29 mouse cellular contexts compared by ENCODE assay signal in the genomic region with DNA sequence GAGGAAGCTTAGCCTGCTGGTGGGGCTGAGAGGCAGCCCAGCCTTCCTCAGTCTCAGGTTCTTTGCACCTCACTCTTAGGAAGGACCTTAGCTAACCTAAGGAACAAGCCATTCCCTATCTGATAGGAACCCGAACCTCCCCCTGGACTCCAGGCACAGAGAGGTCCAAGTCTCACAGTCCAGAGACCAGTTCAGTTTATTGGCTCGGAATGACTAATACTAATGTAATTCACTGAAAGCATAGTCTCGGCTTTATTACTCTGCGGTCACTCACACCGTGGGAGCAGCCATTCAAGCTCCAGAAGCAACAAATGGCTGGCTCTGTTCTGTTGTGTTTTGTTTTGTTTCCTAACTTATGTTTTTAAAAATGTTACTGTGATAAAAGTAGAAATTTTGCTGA.
DNase-seq lines count a peak whose midpoint lies in the region; ATAC-seq and TF ChIP-seq lines count a peak whose summit lies in the region.
"Had no signal": no experiment of that assay in that cellular context is flagged by ENCODE, and none has a peak within 500 bp of the region (broad histone marks: within the 10 kb centered on the region; RNA-seq: fewer than 3 reads in every experiment).

No protein-coding gene starts in this region.

- DNase-seq in heart, embryonic 10.5 days (ENCODE audit: low spot score) = peak; percentile 27
- no peak for DNase-seq in limb, embryonic 10.5 days (ENCODE audit: low spot score)
- DNase-seq in Patski (ENCODE audit: low read depth, low spot score) = peak; percentile 13
- DNase-seq in large intestine, adult 2 months (ENCODE audit: low read depth, low spot score) = peak; percentile 24
- no peak for DNase-seq in spleen, postnatal 36 days (ENCODE audit: low spot score in 2 of 2)
- DNase-seq: adrenal gland, postnatal 14 days; cerebellum, adult 11 months; cerebellum, adult 9-10 months; heart, adult 2 months; heart, postnatal 36 days; kidney, adult 11 months; kidney, postnatal 25 days; thymus, adult 18-20 months; thymus, postnatal 25 days had no signal

- in situ Hi-C loops in Patski (cut with MboI; ENCODE audit: low pct_unique_long_range_greater_than_20kb) = no loop called here

- CTCF ChIA-PET in Patski (lab: Charles Lee) = interaction anchor here (0.7 to 1.0 kb wide), 2 partner anchors 9 to 85 kb away, joined by 3 to 4 read pairs; no protein-coding TSS in a partner anchor

- no peak overlapping the region for H3K27ac ChIP-seq in heart, embryonic 10.5 days
- no peak overlapping the region for H3K27ac ChIP-seq in heart, embryonic 11.5 days (ENCODE audit: low read depth, low read length)
- peak overlapping the region; percentile 41; the same call in 1 of the 2 replicates for H3K27ac ChIP-seq in limb, embryonic 12.5 days
- H3K27ac ChIP-seq in limb, embryonic 10.5 days = no peak overlapping the region
- no peak overlapping the region for H3K27ac ChIP-seq in forebrain, embryonic 13.5 days
- H3K27ac ChIP-seq: embryonic facial prominence, embryonic 13.5 days; forebrain, embryonic 12.5 days; heart, adult 2 months; hindbrain, embryonic 12.5 days; hindbrain, postnatal 0 days; layer of hippocampus, adult 2 months; left cerebral cortex, adult 2 months; limb, embryonic 15.5 days; lung, embryonic 15.5 days; midbrain, embryonic 10.5 days; midbrain, embryonic 15.5 days had no signal

- no peak overlapping the region for H3K9ac ChIP-seq in heart, embryonic 11.5 days (ENCODE audit: low read depth, low read length)
- no peak overlapping the region for H3K9ac ChIP-seq in limb, embryonic 12.5 days (replicated peaks)
- H3K9ac ChIP-seq in forebrain, embryonic 13.5 days = no peak overlapping the region
- H3K9ac ChIP-seq: embryonic facial prominence, embryonic 13.5 days; forebrain, embryonic 12.5 days; hindbrain, embryonic 12.5 days; limb, embryonic 15.5 days; lung, embryonic 15.5 days; midbrain, embryonic 15.5 days had no signal

- ATAC-seq in heart, embryonic 11.5 days (replicated peaks; ENCODE audit: insufficient number of reproducible peaks, low FRiP score, low TSS enrichment) = no peak
- ATAC-seq in limb, embryonic 12.5 days (ENCODE audit: insufficient number of reproducible peaks, insufficient read depth, low FRiP score, low TSS enrichment, low read depth) = no peak
- peak; percentile 80 for ATAC-seq in Patski
- ATAC-seq in forebrain, embryonic 13.5 days = no peak
- ATAC-seq: hindbrain, postnatal 0 days; midbrain, embryonic 15.5 days had no signal

- H3K4me1 ChIP-seq in heart, embryonic 10.5 days = no peaks in the 10 kb centered on the region
- no peaks in the 10 kb centered on the region for H3K4me1 ChIP-seq in heart, embryonic 11.5 days (ENCODE audit: control insufficient read depth, insufficient read depth, low read length)
- H3K4me1 ChIP-seq in limb, embryonic 12.5 days (replicated peaks) = peaks cover 22% of the 10 kb centered on the region
- peaks cover 12% of the 10 kb centered on the region; the same call in 1 of the 2 replicates for H3K4me1 ChIP-seq in limb, embryonic 10.5 days
- H3K4me1 ChIP-seq in forebrain, embryonic 13.5 days = no peaks in the 10 kb centered on the region
- H3K4me1 ChIP-seq: embryonic facial prominence, embryonic 13.5 days; forebrain, embryonic 12.5 days; hindbrain, embryonic 12.5 days; midbrain, embryonic 10.5 days; midbrain, embryonic 15.5 days had no signal

- no peak for TF ChIP-seq CTCF in Patski (IDR thresholded peaks at IDR 0.05)

- H3K4me2 ChIP-seq in heart, embryonic 11.5 days = no peak overlapping the region
- no peak overlapping the region for H3K4me2 ChIP-seq in limb, embryonic 12.5 days
- H3K4me2 ChIP-seq in forebrain, embryonic 13.5 days = no peak overlapping the region
- H3K4me2 ChIP-seq: embryonic facial prominence, embryonic 13.5 days; forebrain, embryonic 12.5 days; hindbrain, embryonic 12.5 days; limb, embryonic 15.5 days; lung, embryonic 15.5 days; midbrain, embryonic 15.5 days had no signal

- H3K4me3 ChIP-seq in heart, embryonic 10.5 days = no peak overlapping the region
- no peak overlapping the region for H3K4me3 ChIP-seq in heart, embryonic 11.5 days (ENCODE audit: low read depth, low read length)
- no peak overlapping the region for H3K4me3 ChIP-seq in limb, embryonic 12.5 days (replicated peaks)
- H3K4me3 ChIP-seq in limb, embryonic 10.5 days = no peak overlapping the region
- H3K4me3 ChIP-seq in forebrain, embryonic 13.5 days = no peak overlapping the region
- H3K4me3 ChIP-seq: embryonic facial prominence, embryonic 13.5 days; erythroblast, embryonic 14.5 days; forebrain, embryonic 12.5 days; heart, adult 2 months; hindbrain, embryonic 12.5 days; layer of hippocampus, adult 2 months; left cerebral cortex, adult 2 months; limb, embryonic 15.5 days; lung, embryonic 15.5 days; midbrain, embryonic 10.5 days; midbrain, embryonic 15.5 days had no signal

- no peaks in the 10 kb centered on the region for H3K27me3 ChIP-seq in heart, embryonic 10.5 days (ENCODE audit: insufficient read depth, poor library complexity, severe bottlenecking)
- H3K27me3 ChIP-seq in heart, embryonic 11.5 days (ENCODE audit: control insufficient read depth, insufficient read depth, low read length) = no peaks in the 10 kb centered on the region
- H3K27me3 ChIP-seq in limb, embryonic 12.5 days = no peaks in the 10 kb centered on the region
- H3K27me3 ChIP-seq in limb, embryonic 10.5 days (ENCODE audit: low read depth, poor library complexity, severe bottlenecking) = no peaks in the 10 kb centered on the region
- H3K27me3 ChIP-seq in Patski = no peaks in the 10 kb centered on the region
- H3K27me3 ChIP-seq in forebrain, embryonic 13.5 days = no peaks in the 10 kb centered on the region
- H3K27me3 ChIP-seq: embryonic facial prominence, embryonic 13.5 days; forebrain, embryonic 12.5 days; hindbrain, embryonic 12.5 days; limb, embryonic 15.5 days; lung, embryonic 15.5 days; midbrain, embryonic 15.5 days had no signal

- H3K36me3 ChIP-seq in heart, embryonic 10.5 days = peaks cover 6% of the 10 kb centered on the region; the same call in 1 of the 2 replicates
- no peaks in the 10 kb centered on the region for H3K36me3 ChIP-seq in heart, embryonic 11.5 days (ENCODE audit: control insufficient read depth, insufficient read depth, low read length)
- H3K36me3 ChIP-seq in limb, embryonic 12.5 days = no peaks in the 10 kb centered on the region
- H3K36me3 ChIP-seq in limb, embryonic 10.5 days = peaks cover 8% of the 10 kb centered on the region; the same call in 1 of the 2 replicates
- no peaks in the 10 kb centered on the region for H3K36me3 ChIP-seq in forebrain, embryonic 13.5 days (ENCODE audit: poor library complexity, severe bottlenecking)
- H3K36me3 ChIP-seq: forebrain, embryonic 12.5 days; limb, embryonic 15.5 days; lung, embryonic 15.5 days; midbrain, embryonic 15.5 days had no signal

- H3K9me3 ChIP-seq in heart, embryonic 10.5 days = no peaks in the 10 kb centered on the region
- no peaks in the 10 kb centered on the region for H3K9me3 ChIP-seq in heart, embryonic 11.5 days (replicated peaks; ENCODE audit: control insufficient read depth, low read length)
- 0 out of 2 replicates have a peak, but pooled peaks cover 3% of the 10 kb centered on the region for H3K9me3 ChIP-seq in limb, embryonic 12.5 days
- no peaks in the 10 kb centered on the region for H3K9me3 ChIP-seq in limb, embryonic 10.5 days (replicated peaks)
- no peaks in the 10 kb centered on the region for H3K9me3 ChIP-seq in forebrain, embryonic 13.5 days (replicated peaks)
- H3K9me3 ChIP-seq: embryonic facial prominence, embryonic 13.5 days; forebrain, embryonic 12.5 days; G1E; hindbrain, embryonic 12.5 days; limb, embryonic 15.5 days; lung, embryonic 15.5 days; midbrain, embryonic 10.5 days; midbrain, embryonic 15.5 days had no signal

- WGBS in heart, embryonic 10.5 days = 79% methylated on average over 5 of the region's 5 CpGs
- 84% methylated on average over 5 of the region's 5 CpGs for WGBS in heart, embryonic 11.5 days (ENCODE audit: insufficient replicate concordance)
- 64% methylated on average over 5 of the region's 5 CpGs for WGBS in limb, embryonic 12.5 days
- 72% methylated on average over 5 of the region's 5 CpGs for WGBS in limb, embryonic 10.5 days
- WGBS in large intestine, adult 2 months = 32% methylated on average over 5 of the region's 5 CpGs
- 86% methylated on average over 5 of the region's 5 CpGs for WGBS in forebrain, embryonic 13.5 days

- POLR2A ChIA-PET in Patski (lab: Charles Lee) = no interaction called here

Comparison
In these comparisons a context has a peak if more than half of its experiments do, and no peak if none do; other contexts are left out.
1. DNase-seq: peak in heart, embryonic 10.5 days (single experiment), Patski (single experiment) and large intestine, adult 2 months (single experiment); none in limb, embryonic 10.5 days (single experiment) and spleen, postnatal 36 days (0 of 2).